8 mouse cellular contexts compared by ENCODE assay signal in genomic region chr16:92698612-92698998, GRCm38 (mm10).
DNase-seq lines count a peak whose midpoint lies in the region; ATAC-seq and TF ChIP-seq lines count a peak whose summit lies in the region.

No protein-coding gene starts in this region.

- TF ChIP-seq RAD21 in MEL (IDR thresholded peaks at IDR 0.05; ENCODE audit: low read depth, low read length) = peak; percentile 10

- no peaks in the 10 kb centered on the region for H3K4me1 ChIP-seq in MEL (ENCODE audit: control insufficient read depth in 1 of 2, insufficient read depth in 2 of 2, low read length in 2 of 2)

- DNase-seq in MEL (ENCODE audit: low read depth, low spot score) = no peak
- peak; percentile 69 for DNase-seq in cerebellum, adult 8-10 months
- DNase-seq in forelimb bud, embryonic 11.5 days (ENCODE audit: low read depth, low spot score) = peak; percentile 88
- peak; percentile 81 to 82 for DNase-seq in layer of hippocampus, postnatal 14 days (ENCODE audit: low spot score in 2 of 2)
- peak; percentile 94 for DNase-seq in lung, postnatal 14 days
- DNase-seq in ovary, postnatal 36 days (ENCODE audit: low spot score) = peak; percentile 92
- peak; percentile 97 for DNase-seq in thymus, postnatal 25 days

- peaks cover 2% of the 10 kb centered on the region; the same call in 1 of the 2 replicates for H3K79me2 ChIP-seq in MEL (ENCODE audit: control insufficient read depth, insufficient read depth, low read length, poor library complexity)

- H3K36me3 ChIP-seq in MEL (ENCODE audit: control insufficient read depth in 1 of 2, insufficient read depth in 2 of 2, low read length in 2 of 2) = peaks cover 0 to 26% of the 10 kb centered on the region in 2 experiments; a peak in 2 of 4 replicates

- ATAC-seq in hematopoietic stem cell, adult 5-6 weeks (replicated peaks in 1 of 2; ENCODE audit: insufficient read depth in 1 of 2, low FRiP score in 2 of 2, low TSS enrichment in 1 of 2, low read depth in 1 of 2, poor library complexity in 2 of 2, severe bottlenecking in 2 of 2) = peak; percentile 71 to 77

- no peak for TF ChIP-seq EP300 in MEL (IDR thresholded peaks at IDR 0.05; ENCODE audit: low read depth in 1 of 2, low read length in 2 of 2)

- no peaks in the 10 kb centered on the region for H3K9me3 ChIP-seq in MEL (replicated peaks; ENCODE audit: insufficient read depth, low read length)

- no peak overlapping the region for H3K9ac ChIP-seq in MEL (ENCODE audit: control insufficient read depth, low read depth, low read length, poor library complexity, severe bottlenecking)

- no peaks in the 10 kb centered on the region for H3K27me3 ChIP-seq in MEL (ENCODE audit: control insufficient read depth in 1 of 2, insufficient read depth in 2 of 2, low read length in 2 of 2)

- no peak overlapping the region for H3K4me3 ChIP-seq in MEL (ENCODE audit: control insufficient read depth in 1 of 2, insufficient read depth in 1 of 2, low read depth in 2 of 2, low read length in 2 of 2)

- no peak overlapping the region for H3K27ac ChIP-seq in MEL (ENCODE audit: control insufficient read depth, low read depth, low read length)

- TF ChIP-seq CTCF in MEL (IDR thresholded peaks at IDR 0.05 in 2 of 3, conservative IDR thresholded peaks at IDR 0.05 in 1 of 3; ENCODE audit: control insufficient read depth in 1 of 3, insufficient read depth in 1 of 3, low read depth in 2 of 3, low read length in 3 of 3, poor library complexity in 1 of 3, severe bottlenecking in 1 of 3) = peak in 1 of 3 experiments; percentile 23; a peak in 2 of 6 replicates

- no peak for TF ChIP-seq POLR2A in MEL (IDR thresholded peaks at IDR 0.05; ENCODE audit: control insufficient read depth in 1 of 2, insufficient read depth in 1 of 2, low read depth in 1 of 2, low read length in 2 of 2, poor library complexity in 1 of 2)

TF ChIP-seq in MEL, 35 proteins besides CTCF, POLR2A, EP300 and RAD21:
- TF ChIP-seq ETS1 (IDR thresholded peaks at IDR 0.05; ENCODE audit: low read depth, low read length) (no peak), SMC3 (IDR thresholded peaks at IDR 0.05; ENCODE audit: low read depth, low read length) (peak; percentile 29), USF2 (IDR thresholded peaks at IDR 0.05; ENCODE audit: borderline replicate concordance in 1 of 2, insufficient read depth in 1 of 2, low read depth in 1 of 2, low read length in 2 of 2) (no peak)
TF ChIP-seq in MEL: peak in this region for 1.
